ENCODE assay signal across 24 mouse cellular contexts in genomic region chr2:58948796-58949195, GRCm38 (mm10).
"Had no signal": no experiment of that assay in that cellular context is flagged by ENCODE, and none has a peak within 500 bp of the region (broad histone marks: within the 10 kb centered on the region; RNA-seq: fewer than 3 reads in every experiment).

No protein-coding gene starts in this region.

- H3K9ac ChIP-seq: heart, embryonic 12.5 days; hindbrain, embryonic 12.5 days; hindbrain, embryonic 14.5 days; intestine, embryonic 15.5 days; limb, embryonic 13.5 days; limb, embryonic 15.5 days; liver, embryonic 12.5 days had no signal

- H3K4me2 ChIP-seq: heart, embryonic 12.5 days; hindbrain, embryonic 12.5 days; hindbrain, embryonic 14.5 days; intestine, embryonic 15.5 days; limb, embryonic 13.5 days; limb, embryonic 15.5 days; liver, embryonic 12.5 days had no signal

- H3K27me3 ChIP-seq: heart, embryonic 12.5 days; hindbrain, embryonic 12.5 days; intestine, embryonic 15.5 days; limb, embryonic 13.5 days; limb, embryonic 15.5 days; liver, embryonic 12.5 days had no signal

- H3K9me3 ChIP-seq: heart, embryonic 10.5 days; heart, embryonic 12.5 days; hindbrain, embryonic 10.5 days; hindbrain, embryonic 12.5 days; intestine, embryonic 15.5 days; limb, embryonic 13.5 days; limb, embryonic 15.5 days; liver, embryonic 12.5 days had no signal

- H3K36me3 ChIP-seq: heart, embryonic 10.5 days; heart, embryonic 12.5 days; hindbrain, embryonic 10.5 days; hindbrain, embryonic 12.5 days; intestine, embryonic 15.5 days; limb, embryonic 13.5 days; limb, embryonic 15.5 days; liver, embryonic 12.5 days had no signal

- H3K27ac ChIP-seq: gastrocnemius, adult 2 months; heart, embryonic 10.5 days; hindbrain, embryonic 10.5 days; hindbrain, embryonic 12.5 days; hindbrain, embryonic 14.5 days; intestine, embryonic 15.5 days; layer of hippocampus, adult 2 months; limb, embryonic 13.5 days; limb, embryonic 15.5 days; liver, embryonic 12.5 days had no signal

- ATAC-seq: inflammation-experienced regulatory T-cells, adult 6 months; intestine, embryonic 15.5 days; intestine, postnatal 0 days; liver, embryonic 12.5 days had no signal

- H3K4me3 ChIP-seq: gastrocnemius, adult 2 months; heart, embryonic 10.5 days; heart, embryonic 12.5 days; hindbrain, embryonic 10.5 days; hindbrain, embryonic 12.5 days; intestine, embryonic 15.5 days; layer of hippocampus, adult 2 months; limb, embryonic 13.5 days; limb, embryonic 15.5 days; liver, embryonic 12.5 days had no signal

- H3K4me1 ChIP-seq: heart, embryonic 10.5 days; heart, embryonic 12.5 days; hindbrain, embryonic 10.5 days; hindbrain, embryonic 12.5 days; intestine, embryonic 15.5 days; limb, embryonic 13.5 days; limb, embryonic 15.5 days; liver, embryonic 12.5 days had no signal

- DNase-seq: gastrocnemius, adult 2 months; gastrocnemius, postnatal 10 days; gastrocnemius, postnatal 25 days; heart, adult 18-20 months; heart, postnatal 10 days; heart, postnatal 4 days; kidney, adult 18-20 months; kidney, adult 8-10 months; kidney, postnatal 10 days; kidney, postnatal 25 days; kidney, postnatal 4 days; layer of hippocampus, postnatal 36 days had no signal
